Mouse (Mus musculus): Measurements from ENCODE around the gene Pgd. TPM values are rescaled to one million over a fixed set of nuclear protein-coding genes. Genes with fewer than 3 reads are reported as not detected.

The Pgd gene
- polyA plus RNA-seq, 1 experiment = 3.6 TPM

GRCm38 (mm10) chr4:149191103-149191502, 24.5 kb upstream of the Pgd start:
- no peak for TF ChIP-seq TAL1 (IDR thresholded peaks at IDR 0.05; ENCODE audit: low read length)
- no peaks in the 10 kb centered on the region; the same call in 1 of the 2 replicates for H3K36me3 ChIP-seq (ENCODE audit: control insufficient read depth)
- no peaks in the 10 kb centered on the region for H3K9me3 ChIP-seq (ENCODE audit: control insufficient read depth, low read length)
- no peak overlapping the region for H3K4me3 ChIP-seq (replicated peaks)
- H3K27me3 ChIP-seq (ENCODE audit: control insufficient read depth) = no peaks in the 10 kb centered on the region
- peaks cover 2% of the 10 kb centered on the region; the same call in 1 of the 2 replicates for H3K4me1 ChIP-seq (ENCODE audit: control insufficient read depth)

GRCm38 (mm10) chr4:149188563-149188962, 22.0 kb upstream of the Pgd start:
- TF ChIP-seq TAL1 (IDR thresholded peaks at IDR 0.05; ENCODE audit: low read length) = no peak
- no peak for TF ChIP-seq GATA1 (IDR thresholded peaks at IDR 0.05; ENCODE audit: low read length)
- H3K9me3 ChIP-seq (ENCODE audit: control insufficient read depth, low read length) = no peaks in the 10 kb centered on the region
- no peak overlapping the region for H3K4me3 ChIP-seq (replicated peaks)
- no peaks in the 10 kb centered on the region; the same call in 1 of the 2 replicates for H3K36me3 ChIP-seq (ENCODE audit: control insufficient read depth)
- H3K27me3 ChIP-seq (ENCODE audit: control insufficient read depth) = no peaks in the 10 kb centered on the region
- H3K4me1 ChIP-seq (ENCODE audit: control insufficient read depth) = peaks cover 2% of the 10 kb centered on the region; the same call in 1 of the 2 replicates

GRCm38 (mm10) chr4:149182755-149183154, 16.2 kb upstream of the Pgd start:
- H3K4me1 ChIP-seq (ENCODE audit: control insufficient read depth) = no peaks in the 10 kb centered on the region
- H3K4me3 ChIP-seq (replicated peaks) = no peak overlapping the region
- TF ChIP-seq TAL1 (IDR thresholded peaks at IDR 0.05; ENCODE audit: low read length) (no peak), GATA1 (IDR thresholded peaks at IDR 0.05; ENCODE audit: low read length) (no peak)

DNA sequence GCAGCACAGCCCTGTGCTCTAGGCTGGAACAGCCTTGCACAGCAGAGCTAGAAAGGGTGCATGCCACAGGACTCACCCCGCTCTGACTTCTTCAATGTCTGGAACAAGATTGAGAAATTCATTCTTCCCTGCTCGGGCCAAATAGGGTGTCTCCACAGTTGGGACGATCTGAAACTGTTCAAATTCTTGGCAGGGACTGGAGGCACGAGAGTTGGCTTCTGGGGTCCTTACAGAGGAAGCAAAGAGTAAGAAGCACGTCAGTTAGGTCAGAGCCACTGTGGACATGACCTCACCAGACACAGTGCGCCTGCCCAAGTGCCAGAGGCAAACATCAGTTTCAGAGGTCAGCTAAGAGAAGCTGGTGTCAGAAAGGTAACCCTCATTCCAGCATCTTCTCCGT, 15.6 kb upstream of the Pgd start:
- no peak overlapping the region for H3K4me3 ChIP-seq (replicated peaks)
- H3K4me1 ChIP-seq (ENCODE audit: control insufficient read depth) = no peaks in the 10 kb centered on the region
- TF ChIP-seq GATA1 (IDR thresholded peaks at IDR 0.05; ENCODE audit: low read length) (no peak), TAL1 (IDR thresholded peaks at IDR 0.05; ENCODE audit: low read length) (no peak)
- no peaks in the 10 kb centered on the region for H3K9me3 ChIP-seq (ENCODE audit: control insufficient read depth, low read length)
- H3K36me3 ChIP-seq (ENCODE audit: control insufficient read depth) = peaks cover 5% of the 10 kb centered on the region; the same call in 1 of the 2 replicates
- H3K27me3 ChIP-seq (ENCODE audit: control insufficient read depth) = no peaks in the 10 kb centered on the region

More at GRCm38 (mm10) chr4:149182755-149183154, 16.2 kb upstream of the Pgd start:
- H3K27me3 ChIP-seq (ENCODE audit: control insufficient read depth) = no peaks in the 10 kb centered on the region
- H3K9me3 ChIP-seq (ENCODE audit: control insufficient read depth, low read length) = no peaks in the 10 kb centered on the region
- peaks cover 5% of the 10 kb centered on the region; the same call in 1 of the 2 replicates for H3K36me3 ChIP-seq (ENCODE audit: control insufficient read depth)

- no peak for TF ChIP-seq GATA1 (IDR thresholded peaks at IDR 0.05; ENCODE audit: low read length)
- no peak for TF ChIP-seq TAL1 (IDR thresholded peaks at IDR 0.05; ENCODE audit: low read length)
- no peaks in the 10 kb centered on the region for H3K27me3 ChIP-seq (ENCODE audit: control insufficient read depth)
- H3K4me3 ChIP-seq (replicated peaks) = no peak overlapping the region
- H3K36me3 ChIP-seq (ENCODE audit: control insufficient read depth) = peaks cover 5% of the 10 kb centered on the region; the same call in 1 of the 2 replicates
- H3K4me1 ChIP-seq (ENCODE audit: control insufficient read depth) = no peaks in the 10 kb centered on the region
- H3K9me3 ChIP-seq (ENCODE audit: control insufficient read depth, low read length) = no peaks in the 10 kb centered on the region
These were observed 13.0 kb upstream of the Pgd start for GRCm38 (mm10) chr4:149179573-149179972.

GRCm38 (mm10) chr4:149179160-149179559, 12.6 kb upstream of the Pgd start:
- TF ChIP-seq TAL1 (IDR thresholded peaks at IDR 0.05; ENCODE audit: low read length) (no peak), GATA1 (IDR thresholded peaks at IDR 0.05; ENCODE audit: low read length) (no peak)
- H3K9me3 ChIP-seq (ENCODE audit: control insufficient read depth, low read length) = no peaks in the 10 kb centered on the region
- peaks cover 5% of the 10 kb centered on the region; the same call in 1 of the 2 replicates for H3K36me3 ChIP-seq (ENCODE audit: control insufficient read depth)
- no peak overlapping the region for H3K4me3 ChIP-seq (replicated peaks)
- no peaks in the 10 kb centered on the region for H3K27me3 ChIP-seq (ENCODE audit: control insufficient read depth)
- no peaks in the 10 kb centered on the region for H3K4me1 ChIP-seq (ENCODE audit: control insufficient read depth)

DNA sequence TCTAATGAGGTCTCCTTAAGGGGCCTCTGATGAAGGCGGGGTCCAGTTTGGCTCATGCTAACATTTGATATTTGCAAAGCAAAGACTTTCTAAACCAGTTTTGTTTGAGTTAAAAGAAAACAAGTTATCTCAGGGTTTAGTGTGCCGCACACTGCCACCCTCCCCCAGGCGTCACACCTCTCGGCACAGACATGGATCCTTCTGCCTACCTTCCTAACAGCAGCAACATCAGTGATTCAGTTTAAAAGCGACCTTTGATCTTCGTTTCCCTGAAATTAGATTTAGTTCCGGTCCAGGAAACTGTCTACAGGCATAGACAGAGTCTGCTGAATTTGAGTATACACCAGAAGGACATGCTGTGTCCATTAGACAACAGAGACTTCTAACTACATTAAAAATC, 11.8 kb upstream of the Pgd start:
- TF ChIP-seq TAL1 (IDR thresholded peaks at IDR 0.05; ENCODE audit: low read length) (no peak), GATA1 (IDR thresholded peaks at IDR 0.05; ENCODE audit: low read length) (no peak)

DNA sequence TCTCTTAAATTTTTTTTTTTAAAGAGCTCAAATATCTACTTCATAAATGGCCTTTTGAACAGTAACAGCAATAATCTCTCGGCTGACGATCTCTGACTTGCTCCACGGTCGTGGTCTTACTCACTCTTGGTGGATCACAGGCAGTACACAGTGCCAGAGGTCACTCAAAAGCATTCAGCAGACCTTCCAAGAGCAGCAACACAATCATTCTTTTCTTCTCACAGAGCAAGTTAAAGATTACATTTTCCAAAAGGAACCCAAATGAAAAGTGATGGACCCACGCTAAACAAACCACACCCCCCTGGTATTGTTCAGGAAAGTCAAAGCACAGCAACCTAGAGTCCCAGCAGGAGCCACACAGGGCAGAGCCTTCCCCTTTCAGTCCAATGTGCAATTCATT, 10.5 kb upstream of the Pgd start:
- Histone ChIP-seq H3K27me3 (ENCODE audit: control insufficient read depth) (no peaks in the 10 kb centered on the region), H3K9me3 (ENCODE audit: control insufficient read depth, low read length) (no peaks in the 10 kb centered on the region), H3K4me3 (replicated peaks) (no peak overlapping the region), H3K36me3 (ENCODE audit: control insufficient read depth) (peaks cover 2% of the 10 kb centered on the region; the same call in 1 of the 2 replicates), H3K4me1 (ENCODE audit: control insufficient read depth) (no peaks in the 10 kb centered on the region; the same call in 1 of the 2 replicates)
- TF ChIP-seq TAL1 (IDR thresholded peaks at IDR 0.05; ENCODE audit: low read length) (no peak), GATA1 (IDR thresholded peaks at IDR 0.05; ENCODE audit: low read length) (no peak)

More for the DNA sequence above, 11.8 kb upstream of the Pgd start:
- no peaks in the 10 kb centered on the region for H3K9me3 ChIP-seq (ENCODE audit: control insufficient read depth, low read length)
- peaks cover 5% of the 10 kb centered on the region; the same call in 1 of the 2 replicates for H3K36me3 ChIP-seq (ENCODE audit: control insufficient read depth)
- no peaks in the 10 kb centered on the region for H3K4me1 ChIP-seq (ENCODE audit: control insufficient read depth)
- no peaks in the 10 kb centered on the region for H3K27me3 ChIP-seq (ENCODE audit: control insufficient read depth)
- H3K4me3 ChIP-seq (replicated peaks) = no peak overlapping the region

- Histone ChIP-seq H3K27me3 (ENCODE audit: control insufficient read depth) (no peaks in the 10 kb centered on the region), H3K36me3 (ENCODE audit: control insufficient read depth) (no peaks in the 10 kb centered on the region; the same call in 1 of the 2 replicates), H3K9me3 (ENCODE audit: control insufficient read depth, low read length) (no peaks in the 10 kb centered on the region), H3K4me1 (ENCODE audit: control insufficient read depth) (peaks cover 2% of the 10 kb centered on the region), H3K4me3 (replicated peaks) (no peak overlapping the region)
- no peak for TF ChIP-seq TAL1 (IDR thresholded peaks at IDR 0.05; ENCODE audit: low read length)
- TF ChIP-seq GATA1 (IDR thresholded peaks at IDR 0.05; ENCODE audit: low read length) = no peak
These were observed 10.1 kb upstream of the Pgd start for GRCm38 (mm10) chr4:149176645-149177044.

GRCm38 (mm10) chr4:149173661-149174060, 7.1 kb upstream of the Pgd start:
- Histone ChIP-seq H3K36me3 (ENCODE audit: control insufficient read depth) (no peaks in the 10 kb centered on the region), H3K9me3 (ENCODE audit: control insufficient read depth, low read length) (no peaks in the 10 kb centered on the region), H3K27me3 (ENCODE audit: control insufficient read depth) (no peaks in the 10 kb centered on the region), H3K4me3 (replicated peaks) (no peak overlapping the region), H3K4me1 (ENCODE audit: control insufficient read depth) (peaks cover 19% of the 10 kb centered on the region)
- no peak for TF ChIP-seq GATA1 (IDR thresholded peaks at IDR 0.05; ENCODE audit: low read length)
- no peak for TF ChIP-seq TAL1 (IDR thresholded peaks at IDR 0.05; ENCODE audit: low read length)

Measured in erythroblast, embryonic 14.5 days (primary cell).